Mouse (Mus musculus) cerebellum, postnatal 14 days (tissue): ENCODE measurements at regions not wholly inside any gene's neighbourhood (a gene's known extent, or its start where the extent isn't known, plus 50 kb on each side); places are given as distances from the start of the nearest gene placed in this dataset.

Experiments
- DNase-seq, 2 experiments: peaks; one replicate each; pipeline ENCODE4 v3.0.0; 2021; ENCODE audit warnings: mixed read lengths in 2 of 2

DNA sequence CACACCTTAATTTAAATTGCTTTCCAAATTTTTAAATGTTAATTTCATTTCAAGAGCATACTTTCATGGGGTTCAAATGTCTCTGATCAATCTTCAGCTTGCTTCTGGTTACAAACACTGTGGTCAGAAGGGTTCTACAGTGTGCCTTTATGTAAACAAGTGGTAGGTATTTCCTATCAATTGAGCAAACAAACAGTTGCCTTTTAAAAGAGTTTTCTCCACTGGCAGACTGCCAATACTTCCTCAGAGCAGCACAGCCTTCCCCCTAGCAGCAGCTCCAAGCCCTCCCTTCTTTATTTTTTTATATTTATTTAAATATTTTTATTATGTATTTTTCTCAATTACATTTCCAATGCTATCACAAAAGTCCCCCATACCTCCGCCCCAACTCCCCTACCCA lies 977.8 kb downstream of the Fstl5 start:
- DNase-seq, result peak in 1 of 2 experiments; percentile 2

GRCm38 (mm10) chr3:77075055-77075454 lies 1001.0 kb downstream of the Fstl5 start:
- DNase-seq, result peak in 1 of 2 experiments; percentile 4

DNA sequence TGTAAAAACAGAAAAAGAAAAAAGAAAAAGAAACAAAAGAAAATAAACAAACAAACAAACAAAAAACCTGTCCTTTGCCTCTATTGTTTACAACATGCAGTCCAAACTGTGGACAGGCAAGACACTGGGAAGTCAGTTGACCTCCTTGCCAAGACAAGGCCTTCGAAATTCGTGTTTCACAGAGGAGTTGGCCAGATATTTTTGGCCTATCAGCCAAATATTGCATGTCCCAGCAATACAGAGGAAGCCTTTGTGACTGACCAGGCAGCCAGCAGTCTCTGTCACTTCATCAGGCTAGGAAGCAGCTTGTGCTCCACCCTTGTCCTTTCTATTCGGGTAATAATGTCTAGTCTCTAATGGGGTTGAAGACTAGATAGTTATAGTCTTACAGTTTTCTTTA lies 1017.7 kb downstream of the Fstl5 start:
- peak; percentile 4 for DNase-seq

DNA sequence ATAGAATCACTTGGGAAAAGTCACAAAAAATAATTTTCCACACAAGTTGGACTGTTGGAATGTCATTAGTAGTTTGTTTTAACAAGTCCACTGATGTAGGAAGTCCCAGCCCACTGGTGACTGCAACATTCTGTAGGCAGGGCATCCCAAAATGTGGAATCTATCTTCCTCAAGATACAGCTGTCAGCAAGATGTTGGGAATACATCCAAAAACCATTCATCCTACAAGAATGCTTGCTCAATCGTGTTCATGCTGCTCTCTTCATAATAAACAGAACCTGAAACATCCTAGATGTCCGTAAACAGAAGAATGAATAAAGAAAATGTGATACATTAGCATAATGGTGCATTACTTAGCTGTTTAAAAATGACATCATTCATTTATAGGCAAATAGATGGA lies 1038.9 kb downstream of the Fstl5 start:
- no peak for DNase-seq

- DNase-seq, result no peak
Measured at GRCm38 (mm10) chr3:77120581-77120980, 1046.5 kb downstream of the Fstl5 start.

GRCm38 (mm10) chr3:77151636-77152035 lies 1077.6 kb downstream of the Fstl5 start:
- no peak for DNase-seq

- no peak for DNase-seq
Measured at GRCm38 (mm10) chr3:77197828-77198227, 1123.8 kb downstream of the Fstl5 start.

- peak; percentile 47 to 49 for DNase-seq
Measured at GRCm38 (mm10) chr3:77198265-77198664, 1124.2 kb downstream of the Fstl5 start.

- DNase-seq, result no peak
Measured at GRCm38 (mm10) chr3:77226007-77226406, 1151.9 kb downstream of the Fstl5 start.
